Mouse (Mus musculus) kidney, embryonic 14.5 days (tissue): ENCODE results near the gene Otop1. TPM values are rescaled to one million over a fixed set of nuclear protein-coding genes. Genes with fewer than 3 reads are reported as not detected.

Experiments used
- ATAC-seq: fragments of 200-750 bp; cut with Nextera tagmentation; 2 replicates; pipeline ENCODE4 v1.8.0; 2017; ENCODE audit warnings: moderate number of reproducible peaks, mild to moderate bottlenecking, moderate TSS enrichment, moderate library complexity; ENCODE audit not compliant: low FRiP score, low TSS enrichment
- H3K27ac ChIP-seq: fragments of 300-500 bp; sonication (generic); 2 replicates; pipeline ENCODE4 v1.5.1; 2014; ENCODE audit warnings: low read depth, mild to moderate bottlenecking, low read length, moderate library complexity, mixed read lengths
- H3K27me3 ChIP-seq: fragments of 300-500 bp; sonication (generic); 2 replicates; pipeline ENCODE4 v1.6.1; 2014; ENCODE audit warnings: mild to moderate bottlenecking, low read length; ENCODE audit not compliant: control insufficient read depth, insufficient read depth
- H3K36me3 ChIP-seq: fragments of 300-500 bp; sonication (generic); 2 replicates; pipeline ENCODE4 v1.6.1; 2014; ENCODE audit warnings: low read length, mixed read lengths; ENCODE audit not compliant: control insufficient read depth, insufficient read depth
- H3K4me1 ChIP-seq: fragments of 300-500 bp; sonication (generic); 2 replicates; pipeline ENCODE4 v1.6.1; 2014; ENCODE audit warnings: low read length, mixed read lengths; ENCODE audit not compliant: control insufficient read depth, insufficient read depth
- H3K4me2 ChIP-seq: fragments of 300-500 bp; sonication (generic); replicated peaks from 2 replicates; pipeline ENCODE4 v1.6.1; 2014; ENCODE audit warnings: low read depth, mild to moderate bottlenecking, low read length
- H3K4me3 ChIP-seq: fragments of 300-500 bp; sonication (generic); 2 replicates; pipeline ENCODE4 v1.5.1; 2014; ENCODE audit warnings: mild to moderate bottlenecking, low read length
- H3K9ac ChIP-seq: fragments of 300-500 bp; sonication (generic); 2 replicates; pipeline ENCODE4 v1.6.1; 2014; ENCODE audit warnings: low read depth, mild to moderate bottlenecking, low read length, moderate library complexity
- H3K9me3 ChIP-seq: fragments of 300-500 bp; sonication (generic); 2 replicates; pipeline ENCODE4 v1.6.1; 2016; ENCODE audit warnings: low read length; ENCODE audit not compliant: control insufficient read depth
- WGBS: fragments of 180-500 bp; shearing (Covaris S2); extraction: QIAGEN DNeasy Blood & Tissue Kit; methylation state at CpG from one replicate; pipeline ENCODE4 v1.1.7; 2014; 5-methylcytosine and 5-hydroxymethylcytosine counted together
- polyA plus RNA-seq: library from polyadenylated mRNA; unstranded; fragments of >200 nt; fragmentation: Nextera tagmentation; extraction: Ambion mirVana; gene quantifications from 2 replicates; pipeline ENCODE4 v1.2.1, GENCODE M21; 2014

The Otop1 gene
- polyA plus RNA-seq, 1 experiment from 2014 or later = not detected

GRCm38 (mm10) chr5:38277936-38278600 lies 2.3 kb downstream of the Otop1 start:
- WGBS = 10% methylated on average over 12 of the region's 12 CpGs
- Histone ChIP-seq H3K27me3 (peaks cover 49% of the 10 kb centered on the region), H3K4me2 (peak overlapping the region; percentile 40), H3K36me3 (no peaks in the 10 kb centered on the region), H3K9ac (no peak overlapping the region), H3K4me1 (peaks cover 9% of the 10 kb centered on the region; the same call in 1 of the 2 replicates), H3K27ac (no peak overlapping the region), H3K4me3 (no peak overlapping the region), H3K9me3 (no peaks in the 10 kb centered on the region)
- no peak for ATAC-seq

GRCm38 (mm10) chr5:38280075-38280474 lies 4.3 kb downstream of the Otop1 start:
- no peak overlapping the region for H3K27ac ChIP-seq
- peaks cover 9% of the 10 kb centered on the region; the same call in 1 of the 2 replicates for H3K4me1 ChIP-seq
- H3K27me3 ChIP-seq = peaks cover 42% of the 10 kb centered on the region
- H3K4me2 ChIP-seq = no peak overlapping the region
- no peaks in the 10 kb centered on the region for H3K36me3 ChIP-seq
- no peak overlapping the region for H3K9ac ChIP-seq
- no peaks in the 10 kb centered on the region for H3K9me3 ChIP-seq
- no peak overlapping the region for H3K4me3 ChIP-seq
- ATAC-seq = no peak
- WGBS = 24% methylated on average over 1 of the region's 1 CpGs

DNA sequence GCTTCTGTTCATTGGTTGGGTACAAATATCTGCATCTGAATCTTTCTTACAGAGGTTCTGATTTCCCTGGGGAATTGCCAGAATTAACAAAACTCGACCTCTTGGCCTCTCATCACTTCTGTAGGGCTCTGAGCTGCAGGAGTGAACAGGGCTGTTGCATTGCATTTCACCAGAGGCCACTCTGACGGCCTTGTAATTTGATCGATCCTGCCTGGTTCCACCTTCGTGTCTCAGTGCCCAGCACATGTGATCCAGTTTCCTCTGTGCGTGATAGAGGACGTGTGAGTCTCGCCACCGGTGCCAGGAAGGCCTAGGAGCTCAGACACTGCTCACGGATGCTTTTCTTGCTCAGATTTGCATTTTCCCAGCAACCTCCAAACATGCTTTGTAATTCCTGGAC lies 10.0 kb downstream of the Otop1 start:
- no peak for ATAC-seq
- 36% methylated on average over 9 of the region's 9 CpGs for WGBS

GRCm38 (mm10) chr5:38288476-38288875 lies 12.7 kb downstream of the Otop1 start:
- Histone ChIP-seq H3K9ac (no peak overlapping the region), H3K4me1 (no peaks in the 10 kb centered on the region), H3K27me3 (no peaks in the 10 kb centered on the region), H3K27ac (no peak overlapping the region), H3K9me3 (no peaks in the 10 kb centered on the region), H3K4me2 (no peak overlapping the region), H3K36me3 (no peaks in the 10 kb centered on the region), H3K4me3 (no peak overlapping the region)
- ATAC-seq = no peak
- WGBS = 89% methylated on average over 3 of the region's 3 CpGs

More for the DNA sequence above, 10.0 kb downstream of the Otop1 start:
- H3K4me1 ChIP-seq = no peaks in the 10 kb centered on the region
- H3K36me3 ChIP-seq = no peaks in the 10 kb centered on the region
- no peaks in the 10 kb centered on the region for H3K27me3 ChIP-seq
- no peak overlapping the region for H3K27ac ChIP-seq
- no peak overlapping the region for H3K4me2 ChIP-seq
- no peaks in the 10 kb centered on the region for H3K9me3 ChIP-seq
- no peak overlapping the region for H3K4me3 ChIP-seq
- no peak overlapping the region for H3K9ac ChIP-seq

DNA sequence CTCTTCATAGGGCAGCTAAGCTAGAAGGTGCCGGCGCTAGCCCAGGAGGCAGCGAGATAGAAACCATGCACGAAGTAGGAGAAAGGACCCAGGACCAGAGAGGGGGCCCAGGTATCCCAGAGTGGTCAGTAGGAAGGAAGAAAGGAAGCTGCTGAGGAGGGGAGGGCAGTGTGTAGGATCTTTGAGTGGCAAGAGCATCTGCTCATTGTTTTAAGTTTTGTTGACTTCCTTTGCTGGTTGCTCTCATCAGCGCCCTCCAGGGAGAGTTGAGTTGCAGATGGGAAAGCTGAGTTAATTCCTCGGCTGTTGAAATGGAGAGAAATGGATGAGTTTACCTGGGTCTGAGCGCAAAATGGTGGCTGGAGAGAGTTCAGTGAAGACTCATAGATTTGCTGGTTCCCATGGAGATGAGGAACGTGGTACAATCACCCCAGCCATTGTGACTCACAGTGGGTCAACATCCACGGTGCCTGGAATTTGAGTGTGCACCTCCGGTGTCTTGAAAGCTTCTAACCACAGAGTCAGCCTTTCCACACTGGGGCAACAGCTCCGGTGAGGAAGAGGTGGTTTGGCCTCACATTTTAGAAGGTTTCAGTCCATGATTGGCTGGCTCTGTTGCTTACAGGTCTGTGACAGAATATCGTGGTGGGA lies 26.1 kb downstream of the Otop1 start:
- Histone ChIP-seq H3K9me3 (no peaks in the 10 kb centered on the region), H3K4me3 (no peak overlapping the region), H3K4me2 (no peak overlapping the region), H3K36me3 (no peaks in the 10 kb centered on the region), H3K9ac (no peak overlapping the region), H3K4me1 (no peaks in the 10 kb centered on the region), H3K27me3 (no peaks in the 10 kb centered on the region), H3K27ac (no peak overlapping the region)
- no peak for ATAC-seq
- WGBS = 89% methylated on average over 12 of the region's 12 CpGs

- H3K27me3 ChIP-seq = no peaks in the 10 kb centered on the region
- no peak overlapping the region for H3K4me3 ChIP-seq
- ATAC-seq = no peak
- no peak overlapping the region for H3K9ac ChIP-seq
- no peak overlapping the region for H3K4me2 ChIP-seq
- no peak overlapping the region for H3K27ac ChIP-seq
- H3K4me1 ChIP-seq = no peaks in the 10 kb centered on the region
- H3K9me3 ChIP-seq = no peaks in the 10 kb centered on the region
- 48% methylated on average over 12 of the region's 12 CpGs for WGBS
- no peaks in the 10 kb centered on the region for H3K36me3 ChIP-seq
Observed at GRCm38 (mm10) chr5:38302651-38303050, 26.9 kb downstream of the Otop1 start.

- no peak overlapping the region for H3K27ac ChIP-seq
- no peaks in the 10 kb centered on the region for H3K4me1 ChIP-seq
- H3K36me3 ChIP-seq = no peaks in the 10 kb centered on the region
- H3K9me3 ChIP-seq = no peaks in the 10 kb centered on the region
- ATAC-seq = no peak
- H3K27me3 ChIP-seq = no peaks in the 10 kb centered on the region
- H3K4me2 ChIP-seq = no peak overlapping the region
- H3K9ac ChIP-seq = no peak overlapping the region
- no peak overlapping the region for H3K4me3 ChIP-seq
- WGBS = 82% methylated on average over 2 of the region's 2 CpGs
Observed at GRCm38 (mm10) chr5:38305241-38305640, 29.5 kb downstream of the Otop1 start.

DNA sequence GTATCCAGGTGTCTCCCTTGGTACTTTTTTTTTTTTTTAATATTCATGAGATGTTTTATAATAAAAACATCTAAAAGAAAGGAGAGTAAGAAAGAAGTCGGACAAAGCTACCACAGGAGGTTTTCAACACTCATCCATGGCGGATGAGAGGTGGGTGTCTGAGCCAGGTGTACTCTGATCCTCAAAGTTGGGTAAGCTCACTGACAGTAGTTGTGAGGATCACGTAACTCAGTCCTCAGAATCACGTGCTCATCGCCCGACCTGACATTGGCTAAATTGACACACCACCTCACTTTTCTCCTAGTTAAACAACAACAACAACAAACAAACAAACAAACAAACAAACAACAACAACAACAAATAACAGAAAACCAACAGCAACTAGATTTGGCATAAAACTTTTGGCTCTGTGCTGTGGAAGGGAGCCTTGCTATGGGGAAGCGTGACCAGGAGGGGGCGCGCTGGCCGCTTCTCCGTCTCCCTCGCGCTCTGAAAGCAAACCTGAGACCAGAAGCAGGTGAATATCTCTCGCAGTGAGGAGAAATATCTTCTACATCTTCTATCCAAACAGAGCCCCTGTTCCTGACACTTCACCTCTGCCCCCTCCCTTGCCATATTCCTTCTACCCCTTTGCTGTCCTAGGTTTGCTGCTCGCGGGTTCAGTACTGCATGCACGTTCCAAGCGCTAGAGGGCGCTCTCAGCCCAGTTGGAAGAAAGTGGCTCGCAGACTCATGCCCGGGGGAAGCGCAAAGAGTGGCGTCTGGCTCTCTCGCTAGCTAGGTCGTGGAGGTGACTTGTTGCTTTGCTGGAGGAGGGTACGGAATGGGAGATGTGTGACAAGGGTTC lies 31.7 kb downstream of the Otop1 start:
- Histone ChIP-seq H3K4me1 (no peaks in the 10 kb centered on the region), H3K9me3 (no peaks in the 10 kb centered on the region), H3K4me2 (peak overlapping the region; percentile 34), H3K4me3 (peak overlapping the region; percentile 15; the same call in 1 of the 2 replicates), H3K27me3 (no peaks in the 10 kb centered on the region), H3K36me3 (no peaks in the 10 kb centered on the region), H3K27ac (no peak overlapping the region), H3K9ac (no peak overlapping the region)
- ATAC-seq = peak; percentile 88
- 9% methylated on average over 26 of the region's 26 CpGs for WGBS

GRCm38 (mm10) chr5:38308873-38309272 lies 33.1 kb downstream of the Otop1 start:
- Histone ChIP-seq H3K36me3 (no peaks in the 10 kb centered on the region), H3K4me3 (no peak overlapping the region), H3K9me3 (no peaks in the 10 kb centered on the region), H3K27ac (no peak overlapping the region), H3K9ac (no peak overlapping the region), H3K27me3 (no peaks in the 10 kb centered on the region), H3K4me1 (no peaks in the 10 kb centered on the region), H3K4me2 (no peak overlapping the region)
- WGBS = 54% methylated on average over 5 of the region's 5 CpGs
- no peak for ATAC-seq
